Mouse (Mus musculus): Measurements from ENCODE around the gene Ftl1.

DNA sequence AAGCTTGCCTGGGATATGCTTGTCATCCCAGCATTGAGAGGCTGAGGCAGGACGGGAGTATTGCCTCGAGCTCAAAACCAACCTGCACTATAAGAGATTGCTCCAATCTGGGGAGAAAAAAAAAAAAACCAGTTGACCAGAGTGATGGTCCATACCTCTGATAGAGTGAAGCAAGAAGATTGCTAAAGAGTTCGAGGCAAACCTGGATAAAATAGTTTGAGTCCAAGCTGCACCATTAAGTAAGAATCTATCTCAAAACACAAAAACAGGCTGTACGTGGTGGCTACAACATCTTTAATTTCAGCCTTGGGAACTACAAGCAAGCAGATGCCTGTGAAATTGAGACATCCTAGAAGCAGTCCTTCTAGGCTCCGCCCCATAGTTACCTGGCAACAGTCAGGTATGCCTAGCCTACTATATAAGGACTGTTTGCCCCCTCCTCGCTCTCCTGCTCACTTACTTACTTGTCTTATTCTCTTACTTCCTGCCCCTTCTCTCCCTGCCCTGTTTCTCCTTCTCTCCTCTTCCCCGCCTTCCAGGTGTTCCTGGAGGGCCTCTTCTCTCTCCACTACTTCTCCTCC is 7.5 kb upstream of the Ftl1 start:
- TF ChIP-seq POLR2A (IDR thresholded peaks at IDR 0.05; ENCODE audit: control insufficient read depth, extremely low read depth, insufficient read depth, low read length, poor library complexity) (no peak), CTCF (IDR thresholded peaks at IDR 0.05; ENCODE audit: borderline replicate concordance, control insufficient read depth, extremely low read depth, insufficient read depth, low read length, poor library complexity) (no peak)
